Mouse (Mus musculus): ENCODE measurements around the gene Rab8b. TPM values are rescaled to one million over a fixed set of nuclear protein-coding genes. Genes with fewer than 3 reads are reported as not detected.

Rab8b gene
- polyA plus RNA-seq (2012; rRNA removed; ENCODE audit: low replicate concordance): 2.3 TPM in 2 replicates

DNA sequence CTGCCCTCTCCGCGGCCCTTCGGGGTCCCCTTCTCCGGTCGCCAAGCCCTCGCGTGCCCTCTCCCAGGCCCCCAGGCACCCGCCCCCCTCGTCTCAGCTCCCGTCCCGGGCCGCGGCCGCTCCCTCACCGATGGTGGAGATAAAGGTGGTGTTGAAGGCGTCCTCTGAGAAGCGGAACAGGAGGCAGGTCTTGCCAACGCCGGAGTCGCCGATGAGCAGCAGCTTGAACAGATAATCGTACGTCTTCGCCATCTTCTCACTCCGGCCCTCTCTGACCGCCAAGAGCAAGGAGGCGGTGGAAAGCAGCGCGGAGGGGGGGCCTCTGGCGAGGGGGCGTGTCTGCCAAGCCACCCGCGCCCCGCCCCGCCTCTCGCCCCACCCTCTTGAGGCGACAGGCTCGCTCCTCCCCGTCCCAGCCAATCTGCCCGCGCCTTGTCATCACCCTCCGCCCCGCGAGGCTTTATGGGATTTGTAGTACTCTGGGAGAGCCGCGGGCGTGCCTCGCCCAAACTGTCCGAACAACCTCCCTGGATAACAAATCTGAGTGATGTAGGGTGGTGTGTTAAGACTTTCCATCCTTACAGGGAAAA lies at the start of gene Rab8b:
TSS of gene Rab8b (minus strand) at position 306 of the 590 bp plus-strand sequence.

DNA sequence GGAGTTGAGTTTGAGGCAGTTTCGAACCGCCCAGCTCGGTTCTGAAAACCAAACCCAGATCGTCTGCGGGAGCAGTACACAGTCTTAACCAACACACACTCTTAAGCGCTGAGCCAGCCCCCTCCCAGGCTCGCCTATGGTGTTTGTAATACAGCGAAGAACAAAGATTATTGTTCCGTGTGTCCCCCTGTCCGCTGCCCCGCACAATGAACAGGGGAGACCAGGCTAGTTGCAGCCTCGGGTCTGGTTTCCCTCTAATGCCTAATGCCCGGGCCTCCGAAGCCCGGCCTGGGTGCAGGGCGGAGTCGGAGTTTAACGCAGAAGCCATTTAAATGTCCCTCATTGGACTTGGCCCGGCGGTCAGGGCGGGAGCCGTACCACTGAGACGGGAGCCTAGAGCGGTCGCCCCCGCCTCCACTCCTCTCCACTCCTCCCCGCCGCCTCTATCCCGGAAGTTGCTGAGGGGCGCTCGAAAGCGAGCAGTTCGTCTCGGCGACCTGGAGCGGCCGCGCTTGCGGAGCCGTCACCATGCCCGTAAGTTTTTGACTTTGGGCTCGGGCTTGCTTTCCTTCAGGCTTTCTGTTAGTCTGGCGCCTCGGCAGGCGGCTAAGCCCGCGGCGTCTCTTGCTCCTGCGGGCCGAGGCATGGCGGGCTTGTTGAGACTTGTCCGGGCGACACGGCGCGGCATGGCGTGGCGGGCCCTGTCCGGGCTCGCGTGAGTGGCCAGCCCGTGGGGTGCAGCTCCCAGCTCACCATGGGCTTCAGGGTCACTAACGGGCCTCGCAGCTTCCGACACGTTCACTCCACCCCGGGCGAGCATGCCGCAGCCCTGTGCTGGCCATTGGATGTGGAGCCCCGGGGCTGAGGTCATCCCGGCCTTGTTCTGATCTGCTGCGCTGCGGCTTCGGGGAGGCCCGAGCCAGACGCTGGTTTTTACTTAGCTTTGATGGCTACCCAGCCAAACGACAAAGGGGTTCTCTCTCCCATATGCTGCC lies 26.5 kb upstream of the Rab8b start, which contains the start of gene Rps27l:
TSS of gene Rps27l (plus strand) at position 440 of the 995 bp plus-strand sequence.

DNA sequence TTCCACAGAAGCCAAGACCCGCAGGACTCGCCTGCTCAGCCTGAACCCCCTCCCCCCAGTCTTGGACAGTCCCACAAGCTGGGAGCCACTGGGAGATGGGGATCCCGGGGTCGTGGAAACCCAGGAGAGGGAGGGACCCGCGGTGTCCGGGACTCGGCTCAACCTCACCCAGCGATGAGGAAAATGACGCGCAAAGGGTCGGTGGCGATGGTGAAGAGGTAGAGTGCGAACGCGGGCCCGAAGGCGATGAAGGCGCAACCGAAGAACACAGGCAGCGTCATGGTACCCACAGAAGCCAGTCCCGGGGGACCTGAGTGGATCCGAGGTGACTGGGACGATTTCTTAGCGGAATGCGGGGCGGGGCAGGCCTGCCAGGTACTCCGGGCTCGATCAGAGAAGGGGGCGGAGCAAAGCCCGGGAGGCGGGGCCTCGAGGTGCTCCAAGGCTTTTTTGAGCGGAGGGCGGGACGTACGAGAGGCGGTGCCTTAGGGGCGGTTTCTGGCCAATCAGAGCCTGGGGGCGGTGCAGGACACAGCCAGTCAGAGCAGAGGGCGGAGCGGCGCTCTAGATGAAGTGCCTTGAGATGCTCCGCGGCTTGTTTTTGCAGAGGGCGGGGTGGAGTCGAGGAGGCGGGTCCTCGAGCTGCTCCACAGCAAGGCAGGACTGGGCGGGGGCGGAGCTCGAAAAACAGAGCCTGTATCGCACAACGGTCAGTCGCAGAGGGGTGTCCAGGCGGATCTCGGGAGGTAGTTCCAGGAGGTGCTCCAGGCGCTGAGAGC lies 85.0 kb downstream of the Rab8b start, which contains the start of gene Aph1c:
TSS of gene Aph1c (minus strand) at position 409 of the 779 bp plus-strand sequence.

DNA sequence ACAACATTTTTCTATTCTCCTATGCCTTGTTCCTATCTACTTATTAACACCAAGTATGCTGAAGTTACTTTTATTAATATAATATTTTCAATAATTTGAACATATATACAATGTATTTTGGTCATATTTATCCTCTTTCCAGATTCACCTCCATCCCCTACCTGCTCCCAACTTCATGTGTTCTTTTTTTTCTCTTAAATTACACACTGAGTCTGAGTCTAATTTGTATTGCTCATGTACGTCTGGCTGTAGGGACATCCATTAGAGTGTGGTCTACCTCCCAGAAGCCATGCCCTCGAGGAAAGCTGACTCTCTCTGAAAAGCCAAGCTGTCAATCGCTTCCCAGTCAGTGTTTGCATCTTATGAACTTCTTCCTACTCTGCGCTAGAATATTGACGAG lies 122.7 kb downstream of the Rab8b start, which contains the start of gene Gm10647:
TSS of gene Gm10647 (plus strand) at position 301 of the 400 bp plus-strand sequence.

DNA sequence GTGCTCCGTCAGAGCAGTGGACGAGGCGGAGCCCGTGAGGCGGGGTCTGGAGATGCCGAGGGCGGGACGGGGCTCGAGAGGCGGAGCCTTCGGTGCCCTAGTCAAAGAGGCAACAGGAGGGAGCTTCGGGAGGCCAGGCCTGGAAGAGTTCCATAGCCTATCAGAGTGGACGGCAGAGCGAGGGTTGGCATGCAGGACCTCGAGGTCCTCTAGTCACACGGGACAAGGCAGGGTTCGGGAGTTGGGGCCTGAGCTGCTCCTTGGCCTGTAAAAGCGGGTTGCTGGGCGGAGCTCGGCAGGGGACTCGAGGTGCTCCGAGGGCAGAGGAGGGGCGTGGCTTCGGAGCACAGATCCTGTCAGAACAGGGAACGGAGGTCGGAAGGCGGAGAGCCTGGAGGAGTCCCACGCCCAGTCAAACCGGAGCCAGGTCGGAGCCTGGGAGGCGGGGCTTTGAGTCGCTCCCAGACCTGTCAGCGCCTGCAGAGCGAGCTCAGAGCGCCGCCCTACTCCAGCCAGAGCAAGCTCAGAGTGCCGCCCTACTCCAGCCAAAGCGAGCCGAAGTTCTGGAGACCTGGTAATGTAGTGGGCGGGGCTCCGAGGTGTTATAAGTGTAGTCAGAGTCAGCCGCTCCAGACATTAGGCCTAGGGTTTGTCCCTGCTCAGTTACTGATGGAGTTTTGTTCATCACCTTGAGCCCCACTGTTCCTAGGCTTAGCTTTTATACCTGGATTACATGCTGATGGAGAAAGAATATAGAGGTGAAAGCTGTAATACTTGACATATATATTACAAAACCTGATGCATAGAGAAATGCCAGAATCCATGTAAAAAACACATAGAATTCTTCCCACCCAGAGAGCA lies 123.8 kb downstream of the Rab8b start, which contains the start of gene Aph1b:
TSS of gene Aph1b (minus strand) at position 27 of the 861 bp plus-strand sequence.

Other genes with a start within 250 kb of the Rab8b start
- gene Car12, start 206.0 kb downstream of the Rab8b start, polyA plus RNA-seq (2012; rRNA removed; ENCODE audit: low replicate concordance): 2.4 and 46.0 TPM in 2 replicates
- 0.92 and 1.6 TPM in 2 replicates for gene Aph1b, start 124.2 kb downstream of the Rab8b start, polyA plus RNA-seq (2012; rRNA removed; ENCODE audit: low replicate concordance)
- not detected in 2 replicates for gene Gm10647, start 122.6 kb downstream of the Rab8b start, polyA plus RNA-seq (2012; rRNA removed; ENCODE audit: low replicate concordance)
- gene Aph1c, start 85.0 kb downstream of the Rab8b start, polyA plus RNA-seq (2012; rRNA removed; ENCODE audit: low replicate concordance): 0.21 and 0.36 TPM in 2 replicates
- gene Rps27l, start 26.4 kb upstream of the Rab8b start, polyA plus RNA-seq (2012; rRNA removed; ENCODE audit: low replicate concordance): 6.7 and 8.3 TPM in 2 replicates
- 18.8 and 52.8 TPM in 2 replicates for gene Lactb, start 55.8 kb upstream of the Rab8b start, polyA plus RNA-seq (2012; rRNA removed; ENCODE audit: low replicate concordance)
- gene Tpm1, start 129.7 kb upstream of the Rab8b start, polyA plus RNA-seq (2012; rRNA removed; ENCODE audit: low replicate concordance): 96.1 and 108 TPM in 2 replicates